Mouse (Mus musculus) cortical plate, adult 2 months (tissue): ENCODE measurements around the gene Ankrd44. TPM values are rescaled to one million over a fixed set of nuclear protein-coding genes. Genes with fewer than 3 reads are reported as not detected.

ENCODE experiments used
- H3K27ac ChIP-seq: fragments of 200-500 bp; 2 replicates; pipeline ENCODE4 v1.5.1; 2012; ENCODE audit warnings: low read length, control low read depth, inconsistent platforms; ENCODE audit not compliant: insufficient read depth
- H3K4me1 ChIP-seq: fragments of 200-500 bp; 2 replicates; pipeline ENCODE4 v1.6.1; 2011; ENCODE audit warnings: low read length; ENCODE audit not compliant: control insufficient read depth, insufficient read depth
- H3K4me3 ChIP-seq: fragments of 200-500 bp; 2 replicates; pipeline ENCODE4 v1.5.1; 2011; ENCODE audit warnings: mild to moderate bottlenecking, low read length, control low read depth; ENCODE audit not compliant: insufficient read depth
- CTCF ChIP-seq: fragments of 200-500 bp; IDR thresholded peaks from 2 replicates; pipeline ENCODE4 v1.5.1; 2011; ENCODE audit warnings: mild to moderate bottlenecking, control low read depth, low read length; ENCODE audit not compliant: insufficient read depth; ENCODE audit errors: extremely low read depth
- POLR2A ChIP-seq: fragments of 200-500 bp; IDR thresholded peaks from 2 replicates; pipeline ENCODE4 v1.6.1; 2011; ENCODE audit warnings: mild to moderate bottlenecking, low read length, control low read depth; ENCODE audit not compliant: insufficient read depth; ENCODE audit errors: extremely low read depth
- polyA plus RNA-seq: library from polyadenylated mRNA; depleted of rRNA; stranded (reverse); fragments of >200 nt; gene quantifications from 2 replicates; pipeline ENCODE4 v1.2.3, GENCODE M21; 2012

The Ankrd44 gene
- polyA plus RNA-seq, 1 experiment, result 18.3 TPM

- H3K27ac ChIP-seq, result no peak overlapping the region
- H3K4me1 ChIP-seq, result no peaks in the 10 kb centered on the region; the same call in 1 of the 2 replicates
- TF ChIP-seq CTCF, result no peak
- no peak for TF ChIP-seq POLR2A
- no peak overlapping the region for H3K4me3 ChIP-seq
Measured at GRCm38 (mm10) chr1:54872857-54873616, 53.1 kb downstream of the Ankrd44 start.

- Histone ChIP-seq H3K4me1 (no peaks in the 10 kb centered on the region), H3K4me3 (no peak overlapping the region), H3K27ac (no peak overlapping the region)
- TF ChIP-seq CTCF (no peak), POLR2A (no peak)
Measured at GRCm38 (mm10) chr1:54871321-54871720, 54.9 kb downstream of the Ankrd44 start.

- H3K4me3 ChIP-seq, result no peak overlapping the region
- no peak overlapping the region for H3K27ac ChIP-seq
- H3K4me1 ChIP-seq, result no peaks in the 10 kb centered on the region
- no peak for TF ChIP-seq CTCF
- TF ChIP-seq POLR2A, result no peak
Measured at GRCm38 (mm10) chr1:54870634-54871033, 55.6 kb downstream of the Ankrd44 start.

GRCm38 (mm10) chr1:54867226-54867625 is 59.0 kb downstream of the Ankrd44 start:
- no peak for TF ChIP-seq CTCF
- no peak for TF ChIP-seq POLR2A
- Histone ChIP-seq H3K4me3 (no peak overlapping the region), H3K27ac (peak overlapping the region; percentile 75; the same call in 1 of the 2 replicates), H3K4me1 (no peaks in the 10 kb centered on the region)

- no peak overlapping the region for H3K4me3 ChIP-seq
- H3K4me1 ChIP-seq, result no peaks in the 10 kb centered on the region
- no peak for TF ChIP-seq POLR2A
- TF ChIP-seq CTCF, result no peak
- no peak overlapping the region for H3K27ac ChIP-seq
Measured at GRCm38 (mm10) chr1:54866131-54866530, 60.1 kb downstream of the Ankrd44 start.

- TF ChIP-seq POLR2A (no peak), CTCF (no peak)
- Histone ChIP-seq H3K27ac (no peak overlapping the region), H3K4me3 (no peak overlapping the region), H3K4me1 (no peaks in the 10 kb centered on the region)
Measured at GRCm38 (mm10) chr1:54864928-54865652, 61.1 kb downstream of the Ankrd44 start.

GRCm38 (mm10) chr1:54860361-54860760 is 65.8 kb downstream of the Ankrd44 start:
- no peak overlapping the region for H3K4me3 ChIP-seq
- H3K27ac ChIP-seq, result no peak overlapping the region
- TF ChIP-seq CTCF, result no peak
- no peak for TF ChIP-seq POLR2A
- H3K4me1 ChIP-seq, result no peaks in the 10 kb centered on the region

- no peaks in the 10 kb centered on the region for H3K4me1 ChIP-seq
- TF ChIP-seq POLR2A (no peak), CTCF (no peak)
- no peak overlapping the region for H3K27ac ChIP-seq
- no peak overlapping the region for H3K4me3 ChIP-seq
Measured at GRCm38 (mm10) chr1:54859876-54860275, 66.3 kb downstream of the Ankrd44 start.

GRCm38 (mm10) chr1:54858898-54859297 is 67.3 kb downstream of the Ankrd44 start:
- Histone ChIP-seq H3K4me3 (no peak overlapping the region), H3K4me1 (no peaks in the 10 kb centered on the region), H3K27ac (no peak overlapping the region)
- TF ChIP-seq POLR2A, result no peak
- no peak for TF ChIP-seq CTCF

GRCm38 (mm10) chr1:54856502-54856901 is 69.7 kb downstream of the Ankrd44 start:
- H3K4me1 ChIP-seq, result no peaks in the 10 kb centered on the region
- no peak overlapping the region for H3K27ac ChIP-seq
- TF ChIP-seq CTCF (no peak), POLR2A (no peak)
- no peak overlapping the region for H3K4me3 ChIP-seq
